Mouse (Mus musculus): ENCODE measurements around the gene Scn4b. TPM values are rescaled to one million over a fixed set of nuclear protein-coding genes. Genes with fewer than 3 reads are reported as not detected.

The Scn4b gene
- total and polyA plus RNA-seq, 2 experiments from 2014 or later = 0.10 to 0.57 TPM

GRCm38 (mm10) chr9:45182521-45182920 lies 44.3 kb downstream of the Scn4b start:
- DNase-seq (ENCODE audit: low spot score) = no peak
- no peak overlapping the region for H3K27ac ChIP-seq (ENCODE audit: low read depth)
- WGBS = 44% methylated on average over 3 of the region's 3 CpGs
- TF ChIP-seq CTCF (IDR thresholded peaks at IDR 0.05; ENCODE audit: low read depth) (no peak), EP300 (IDR thresholded peaks at IDR 0.05; ENCODE audit: low read depth) (no peak)
- H3K36me3 ChIP-seq (replicated peaks; ENCODE audit: control insufficient read depth, insufficient read depth, low read length) = no peaks in the 10 kb centered on the region
- H3K9me3 ChIP-seq (replicated peaks; ENCODE audit: control insufficient read depth, low read length) = no peaks in the 10 kb centered on the region
- no peaks in the 10 kb centered on the region for H3K4me1 ChIP-seq (ENCODE audit: control insufficient read depth, insufficient read depth)
- no peak overlapping the region for H3K4me3 ChIP-seq (ENCODE audit: low read depth, low read length)
- H3K4me2 ChIP-seq (ENCODE audit: low read depth, low read length) = no peak overlapping the region
- ATAC-seq (ENCODE audit: insufficient read depth, low read depth) = no peak
- no peaks in the 10 kb centered on the region for H3K27me3 ChIP-seq (ENCODE audit: control insufficient read depth, insufficient read depth, low read length)
- no peak overlapping the region for H3K9ac ChIP-seq (replicated peaks; ENCODE audit: low read depth, low read length)

- H3K36me3 ChIP-seq (replicated peaks; ENCODE audit: control insufficient read depth, insufficient read depth, low read length) = no peaks in the 10 kb centered on the region
- 72% methylated on average over 6 of the region's 6 CpGs for WGBS
- H3K9ac ChIP-seq (replicated peaks; ENCODE audit: low read depth, low read length) = no peak overlapping the region
- ATAC-seq (ENCODE audit: insufficient read depth, low read depth) = no peak
- TF ChIP-seq CTCF (IDR thresholded peaks at IDR 0.05; ENCODE audit: low read depth) = no peak
- TF ChIP-seq EP300 (IDR thresholded peaks at IDR 0.05; ENCODE audit: low read depth) = no peak
- H3K4me3 ChIP-seq (ENCODE audit: low read depth, low read length) = no peak overlapping the region
- DNase-seq (ENCODE audit: low spot score) = no peak
- no peaks in the 10 kb centered on the region for H3K27me3 ChIP-seq (ENCODE audit: control insufficient read depth, insufficient read depth, low read length)
- H3K4me1 ChIP-seq (ENCODE audit: control insufficient read depth, insufficient read depth) = no peaks in the 10 kb centered on the region
- H3K4me2 ChIP-seq (ENCODE audit: low read depth, low read length) = no peak overlapping the region
- H3K27ac ChIP-seq (ENCODE audit: low read depth) = no peak overlapping the region
- H3K9me3 ChIP-seq (replicated peaks; ENCODE audit: control insufficient read depth, low read length) = no peaks in the 10 kb centered on the region
These were observed 45.1 kb downstream of the Scn4b start for GRCm38 (mm10) chr9:45183266-45183665.

GRCm38 (mm10) chr9:45185250-45185649 lies 47.1 kb downstream of the Scn4b start:
- DNase-seq (ENCODE audit: low spot score) (no peak), ATAC-seq (ENCODE audit: insufficient read depth, low read depth) (no peak)
- Histone ChIP-seq H3K4me1 (ENCODE audit: control insufficient read depth, insufficient read depth) (no peaks in the 10 kb centered on the region), H3K9me3 (replicated peaks; ENCODE audit: control insufficient read depth, low read length) (no peaks in the 10 kb centered on the region), H3K27ac (ENCODE audit: low read depth) (no peak overlapping the region), H3K4me2 (ENCODE audit: low read depth, low read length) (no peak overlapping the region), H3K4me3 (ENCODE audit: low read depth, low read length) (no peak overlapping the region), H3K9ac (replicated peaks; ENCODE audit: low read depth, low read length) (no peak overlapping the region), H3K27me3 (ENCODE audit: control insufficient read depth, insufficient read depth, low read length) (no peaks in the 10 kb centered on the region), H3K36me3 (replicated peaks; ENCODE audit: control insufficient read depth, insufficient read depth, low read length) (no peaks in the 10 kb centered on the region)
- TF ChIP-seq CTCF (IDR thresholded peaks at IDR 0.05; ENCODE audit: low read depth) (no peak), EP300 (IDR thresholded peaks at IDR 0.05; ENCODE audit: low read depth) (no peak)
- WGBS = 69% methylated on average over 4 of the region's 4 CpGs

GRCm38 (mm10) chr9:45188570-45189563 lies 50.7 kb downstream of the Scn4b start:
- Histone ChIP-seq H3K36me3 (replicated peaks; ENCODE audit: control insufficient read depth, insufficient read depth, low read length) (no peaks in the 10 kb centered on the region), H3K27me3 (ENCODE audit: control insufficient read depth, insufficient read depth, low read length) (0 out of 2 replicates have a peak, but pooled peaks cover 4% of the 10 kb centered on the region), H3K4me2 (ENCODE audit: low read depth, low read length) (no peak overlapping the region), H3K4me1 (ENCODE audit: control insufficient read depth, insufficient read depth) (no peaks in the 10 kb centered on the region), H3K9me3 (replicated peaks; ENCODE audit: control insufficient read depth, low read length) (no peaks in the 10 kb centered on the region), H3K4me3 (ENCODE audit: low read depth, low read length) (no peak overlapping the region), H3K9ac (replicated peaks; ENCODE audit: low read depth, low read length) (no peak overlapping the region), H3K27ac (ENCODE audit: low read depth) (no peak overlapping the region; the same call in 1 of the 2 replicates)
- TF ChIP-seq CTCF (IDR thresholded peaks at IDR 0.05; ENCODE audit: low read depth) (no peak), EP300 (IDR thresholded peaks at IDR 0.05; ENCODE audit: low read depth) (no peak)
- 77% methylated on average over 10 of the region's 10 CpGs for WGBS
- DNase-seq (ENCODE audit: low spot score) (no peak), ATAC-seq (ENCODE audit: insufficient read depth, low read depth) (no peak)

GRCm38 (mm10) chr9:45189661-45190174 lies 51.5 kb downstream of the Scn4b start:
- no peak for ATAC-seq (ENCODE audit: insufficient read depth, low read depth)
- TF ChIP-seq CTCF (IDR thresholded peaks at IDR 0.05; ENCODE audit: low read depth) (no peak), EP300 (IDR thresholded peaks at IDR 0.05; ENCODE audit: low read depth) (no peak)
- H3K4me2 ChIP-seq (ENCODE audit: low read depth, low read length) = no peak overlapping the region
- H3K36me3 ChIP-seq (replicated peaks; ENCODE audit: control insufficient read depth, insufficient read depth, low read length) = no peaks in the 10 kb centered on the region
- H3K27me3 ChIP-seq (ENCODE audit: control insufficient read depth, insufficient read depth, low read length) = 0 out of 2 replicates have a peak, but pooled peaks cover 6% of the 10 kb centered on the region
- DNase-seq (ENCODE audit: low spot score) = no peak
- H3K4me3 ChIP-seq (ENCODE audit: low read depth, low read length) = no peak overlapping the region
- H3K9ac ChIP-seq (replicated peaks; ENCODE audit: low read depth, low read length) = no peak overlapping the region
- no peak overlapping the region; the same call in 1 of the 2 replicates for H3K27ac ChIP-seq (ENCODE audit: low read depth)
- WGBS = 76% methylated on average over 4 of the region's 4 CpGs
- H3K4me1 ChIP-seq (ENCODE audit: control insufficient read depth, insufficient read depth) = no peaks in the 10 kb centered on the region
- no peaks in the 10 kb centered on the region for H3K9me3 ChIP-seq (replicated peaks; ENCODE audit: control insufficient read depth, low read length)
